Mouse (Mus musculus) G1E (cell line): ENCODE results near the gene Nkx2-2. TPM values are rescaled to one million over a fixed set of nuclear protein-coding genes. Genes with fewer than 3 reads are reported as not detected.

Experiments used
- ATAC-seq: 2 replicates; pipeline ENCODE4 v1.8.0; 2016; ENCODE audit warnings: mild to moderate bottlenecking; ENCODE audit not compliant: insufficient number of reproducible peaks, poor library complexity, low FRiP score, severe bottlenecking; ENCODE audit errors: extremely low read depth
- DNase-seq: peaks from one replicate; pipeline ENCODE4 v3.0.0; 2012; ENCODE audit warnings: low spot score
- H3K27me3 ChIP-seq: 2 replicates; pipeline ENCODE4 v1.6.1; 2012; ENCODE audit warnings: mild to moderate bottlenecking, low read length, inconsistent platforms; ENCODE audit not compliant: insufficient read depth
- H3K36me3 ChIP-seq: replicated peaks from 2 replicates; pipeline ENCODE3; 2012; ENCODE audit warnings: mild to moderate bottlenecking, inconsistent platforms
- H3K4me1 ChIP-seq: 2 replicates; pipeline ENCODE4 v1.6.1; 2012; ENCODE audit warnings: low read depth, low read length, inconsistent platforms, mixed read lengths; ENCODE audit not compliant: insufficient read depth
- H3K4me3 ChIP-seq: 2 replicates; pipeline ENCODE4 v1.5.1; 2012; ENCODE audit warnings: low read depth, mild to moderate bottlenecking, inconsistent platforms, low read length, moderate library complexity, mixed read lengths
- H3K9me3 ChIP-seq: replicated peaks from 2 replicates; pipeline ENCODE4 v1.6.1; 2012; ENCODE audit warnings: inconsistent platforms
- CTCF ChIP-seq: IDR thresholded peaks from 2 replicates; pipeline ENCODE4 v1.5.1; 2012; ENCODE audit warnings: low read depth, low read length, inconsistent platforms, mixed read lengths
- GATA1 ChIP-seq: IDR thresholded peaks from 2 replicates; pipeline ENCODE4 v1.6.1; 2012; ENCODE audit warnings: borderline replicate concordance, low read length, inconsistent platforms, mixed read lengths
- GATA2 ChIP-seq: IDR thresholded peaks from 2 replicates; pipeline ENCODE4 v1.6.1; 2012; ENCODE audit warnings: low read depth, low read length, inconsistent platforms, borderline replicate concordance
- POLR2AphosphoS5 ChIP-seq: IDR thresholded peaks from 2 replicates; pipeline ENCODE4 v1.6.1; 2012; ENCODE audit warnings: low read depth, low read length, inconsistent platforms; ENCODE audit not compliant: insufficient replicate concordance
- TAL1 ChIP-seq: conservative IDR thresholded peaks from 2 replicates; pipeline ENCODE4 v1.6.1; 2012; ENCODE audit warnings: low read depth, low read length, inconsistent platforms, mixed read lengths
- polyA plus RNA-seq: library from polyadenylated mRNA; stranded (reverse); fragments of >175 nt; gene quantifications from 2 replicates; pipeline ENCODE4 v1.2.3, GENCODE M21; 2012
- total RNA-seq, 2 experiments: library from RNA; stranded (forward) in 1 of 2; stranded (reverse) in 1 of 2; fragments of 200-1000 nt in 1 of 2; fragments of >200 nt in 1 of 2; fragmentation: Nextera tagmentation in 1 of 2; gene quantifications; 2 replicates each; pipeline ENCODE4 v1.2.3; 2014 to 2017

The Nkx2-2 gene
- total and polyA plus RNA-seq, 3 experiments: not detected

DNA sequence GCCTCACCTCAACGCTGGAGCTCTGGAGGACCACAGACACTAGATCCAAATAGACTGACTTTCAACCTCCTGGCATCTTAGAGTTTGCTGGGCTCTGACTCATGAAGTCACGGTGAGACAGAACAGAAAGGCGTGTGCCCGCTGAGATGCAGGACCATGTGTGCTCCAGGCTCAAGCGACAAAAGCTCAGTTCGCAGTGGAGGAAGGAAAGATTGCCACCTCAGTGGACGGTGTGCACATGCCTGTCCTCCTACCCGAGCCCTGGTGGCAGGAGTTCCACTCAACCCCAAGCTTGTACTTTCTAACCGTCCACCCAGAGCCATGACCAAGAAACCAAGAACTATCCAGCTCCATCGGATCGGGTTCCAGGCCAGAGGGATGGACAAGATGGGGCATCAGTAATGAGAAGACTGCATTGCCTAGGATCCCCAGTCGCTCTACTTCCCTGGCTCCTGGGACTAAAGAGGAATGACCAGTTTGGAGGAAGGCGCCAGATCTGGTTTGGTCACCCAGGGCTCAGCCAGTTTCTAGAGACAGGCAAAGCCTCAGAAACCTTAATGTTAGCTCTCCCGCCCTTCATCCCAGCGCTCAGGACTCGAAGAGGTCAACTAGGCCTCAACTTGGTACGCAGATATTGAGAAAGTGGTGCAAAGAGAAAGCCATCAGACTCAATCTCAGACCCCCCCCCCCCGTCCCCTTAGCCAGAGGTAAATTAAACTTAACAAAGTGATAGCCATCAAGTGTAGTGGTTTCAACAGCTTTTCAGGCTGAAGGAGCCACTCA lies 11.9 kb downstream of the Nkx2-2 start:
- no peaks in the 10 kb centered on the region for H3K36me3 ChIP-seq
- peaks cover 31% of the 10 kb centered on the region for H3K9me3 ChIP-seq
- H3K4me3 ChIP-seq: no peak overlapping the region
- no peak for TF ChIP-seq GATA1
- TF ChIP-seq TAL1: no peak
- TF ChIP-seq CTCF: no peak
- H3K27me3 ChIP-seq: peaks cover 3% of the 10 kb centered on the region; the same call in 1 of the 2 replicates
- DNase-seq: no peak
- peaks cover 14% of the 10 kb centered on the region for H3K4me1 ChIP-seq
- no peak for ATAC-seq

DNA sequence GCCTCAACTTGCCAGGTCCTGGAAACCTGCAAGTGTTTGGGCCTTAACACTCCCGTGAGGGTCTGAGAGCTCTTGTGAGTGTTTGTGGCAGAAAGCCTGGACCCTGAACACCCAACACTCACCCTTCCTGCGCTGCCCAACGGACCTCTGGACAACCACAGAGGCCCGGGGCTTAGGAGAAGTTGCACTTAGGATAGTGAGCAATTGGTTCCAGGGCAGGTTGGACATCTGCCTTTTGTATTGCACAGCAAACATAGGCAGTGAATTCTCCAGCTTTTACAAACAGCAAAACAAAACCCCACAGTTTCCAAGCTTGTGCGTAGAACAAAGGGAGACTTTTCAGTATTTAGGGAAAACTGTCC lies 12.8 kb downstream of the Nkx2-2 start:
- TF ChIP-seq TAL1 (no peak), POLR2AphosphoS5 (no peak), GATA2 (no peak), CTCF (no peak), GATA1 (no peak)
- H3K4me3 ChIP-seq: no peak overlapping the region
- DNase-seq: no peak
- peaks cover 25% of the 10 kb centered on the region for H3K9me3 ChIP-seq
- peaks cover 14% of the 10 kb centered on the region for H3K4me1 ChIP-seq
- H3K27me3 ChIP-seq: peaks cover 3% of the 10 kb centered on the region; the same call in 1 of the 2 replicates
- no peaks in the 10 kb centered on the region for H3K36me3 ChIP-seq
- ATAC-seq: no peak

- H3K27me3 ChIP-seq: peaks cover 3% of the 10 kb centered on the region; the same call in 1 of the 2 replicates
- peaks cover 14% of the 10 kb centered on the region for H3K4me1 ChIP-seq
- ATAC-seq: no peak
- DNase-seq: no peak
- H3K9me3 ChIP-seq: peaks cover 21% of the 10 kb centered on the region
- H3K36me3 ChIP-seq: no peaks in the 10 kb centered on the region
- TF ChIP-seq GATA1: no peak
- TF ChIP-seq TAL1: no peak
- no peak for TF ChIP-seq POLR2AphosphoS5
- TF ChIP-seq CTCF: no peak
- no peak overlapping the region for H3K4me3 ChIP-seq
Measured at GRCm38 (mm10) chr2:147180649-147181303, 13.3 kb downstream of the Nkx2-2 start.

DNA sequence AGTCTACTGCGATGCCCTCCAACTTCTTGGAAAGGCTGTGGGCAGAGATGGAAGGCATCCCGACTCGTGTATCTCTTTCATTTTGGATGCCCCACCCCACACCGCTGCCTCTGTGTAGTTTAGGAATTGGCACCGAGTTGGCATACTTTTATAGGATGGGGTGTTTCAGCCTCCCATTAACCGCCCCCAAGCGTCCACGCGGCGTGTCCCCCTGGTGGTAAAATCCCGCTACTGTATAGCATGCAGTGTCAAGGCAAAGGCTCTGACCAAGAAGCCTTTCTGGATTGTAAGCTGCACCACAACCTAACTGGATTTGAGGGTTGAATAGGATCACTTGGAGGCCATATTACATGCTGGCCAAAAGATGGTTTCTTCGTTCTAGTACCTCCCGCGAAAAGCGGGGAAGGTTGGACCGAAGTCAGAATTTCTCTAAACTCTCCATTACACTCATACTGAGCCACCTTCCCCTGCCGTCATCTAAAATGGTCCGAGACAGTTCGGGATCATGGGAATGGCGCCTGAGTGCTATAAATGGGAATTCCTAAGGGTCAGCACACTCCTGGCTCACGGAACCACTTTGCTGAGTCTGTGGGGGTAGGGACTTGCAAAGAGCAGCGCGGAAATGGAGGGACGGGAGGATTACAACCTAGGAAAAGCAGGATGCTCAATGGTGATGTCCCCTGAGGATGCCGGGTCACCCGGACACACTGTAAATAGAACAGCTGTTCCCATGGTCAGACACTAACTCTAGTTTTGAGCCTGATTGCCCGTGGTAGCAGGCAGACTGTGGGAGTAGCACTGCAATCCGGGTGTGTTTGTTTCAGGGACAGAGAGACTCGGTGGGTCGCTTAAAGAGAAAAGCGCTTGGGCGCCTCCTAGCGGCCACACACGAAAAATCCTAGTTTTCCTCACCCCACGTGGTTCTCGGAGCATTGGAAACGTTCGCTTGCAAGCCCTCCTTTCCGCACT lies 15.7 kb downstream of the Nkx2-2 start:
- no peaks in the 10 kb centered on the region for H3K36me3 ChIP-seq
- peak overlapping the region; percentile 38; the same call in 1 of the 2 replicates for H3K4me3 ChIP-seq
- ATAC-seq: peak; percentile 74
- no peaks in the 10 kb centered on the region for H3K27me3 ChIP-seq
- no peak for TF ChIP-seq GATA2
- no peak for TF ChIP-seq TAL1
- peak; percentile 67 for TF ChIP-seq CTCF
- peaks cover 14% of the 10 kb centered on the region for H3K4me1 ChIP-seq
- H3K9me3 ChIP-seq: peaks cover 3% of the 10 kb centered on the region
- DNase-seq: peak; percentile 39

DNA sequence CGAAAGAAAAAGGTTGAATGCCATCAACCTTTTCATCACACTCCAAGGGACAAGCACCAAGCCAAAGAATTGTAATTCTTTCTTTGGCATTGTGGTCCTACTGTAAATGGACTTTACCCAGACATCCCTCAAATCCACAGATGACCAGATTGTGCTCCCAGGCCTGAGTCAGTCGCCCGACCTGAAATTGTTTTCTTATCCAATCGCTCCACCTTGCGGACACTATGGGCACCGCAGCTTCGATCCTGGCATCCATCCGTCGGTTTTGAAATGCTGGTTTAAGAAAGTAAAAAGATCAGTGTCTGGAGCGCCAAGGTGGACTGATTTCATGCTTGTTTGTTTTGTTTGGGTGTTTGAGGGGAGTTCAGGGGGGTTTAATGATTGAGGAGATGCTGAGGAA lies 16.4 kb downstream of the Nkx2-2 start:
- ATAC-seq (peak; percentile 70), DNase-seq (peak; percentile 49)
- TF ChIP-seq TAL1 (no peak), GATA2 (no peak), CTCF (no peak; the same call in 1 of the 2 replicates), GATA1 (no peak), POLR2AphosphoS5 (no peak)
- H3K36me3 ChIP-seq: no peaks in the 10 kb centered on the region
- H3K4me1 ChIP-seq: peaks cover 14% of the 10 kb centered on the region
- peak overlapping the region; percentile 36; the same call in 1 of the 2 replicates for H3K4me3 ChIP-seq
- H3K27me3 ChIP-seq: no peaks in the 10 kb centered on the region
- peaks cover 1% of the 10 kb centered on the region for H3K9me3 ChIP-seq

DNA sequence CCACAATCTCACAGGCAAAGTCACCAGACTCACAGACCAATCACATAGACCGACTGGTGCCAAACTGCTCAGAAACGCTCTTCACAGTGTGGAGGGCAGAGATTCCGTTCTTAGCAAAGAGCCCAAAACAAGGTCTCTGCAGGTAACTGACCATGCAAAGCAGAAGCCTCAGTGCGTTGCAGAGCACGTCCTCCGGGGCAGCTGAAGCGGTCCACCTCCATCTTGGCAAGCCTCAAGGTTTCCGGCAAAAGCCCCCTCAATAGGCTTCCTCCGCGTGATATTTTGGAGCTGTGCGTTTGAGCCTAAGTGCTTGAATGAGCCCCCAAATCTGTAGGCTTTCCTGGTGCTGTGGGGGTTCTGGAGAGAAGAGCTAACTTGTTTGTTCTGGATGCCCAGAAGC lies 18.7 kb downstream of the Nkx2-2 start:
- ATAC-seq (no peak), DNase-seq (no peak)
- Histone ChIP-seq H3K9me3 (no peaks in the 10 kb centered on the region), H3K4me1 (peaks cover 14% of the 10 kb centered on the region), H3K4me3 (no peak overlapping the region), H3K27me3 (no peaks in the 10 kb centered on the region), H3K36me3 (no peaks in the 10 kb centered on the region)
- TF ChIP-seq GATA1: no peak
- no peak for TF ChIP-seq CTCF
- TF ChIP-seq TAL1: no peak
- no peak for TF ChIP-seq POLR2AphosphoS5
- no peak for TF ChIP-seq GATA2
